Mouse (Mus musculus) adrenal gland, adult 2 months (tissue): ENCODE results near the gene Rnf10. TPM values are rescaled to one million over a fixed set of nuclear protein-coding genes. Genes with fewer than 3 reads are reported as not detected.
"Not testable (repeated sequence)": the region's sequence is repeated elsewhere in the genome, so short reads cannot be mapped to it uniquely, and the experiment has no call there.

Experiments used
- DNase-seq: peaks from one replicate; pipeline ENCODE4 v3.0.0; 2021
- long read RNA-seq: library from polyadenylated mRNA; stranded (forward); transcript quantifications from one replicate; pipeline ENCODE4 v2.0.0, GENCODE M21; 2021
- polyA plus RNA-seq: library from polyadenylated mRNA; depleted of rRNA; stranded (reverse); fragments of >200 nt; gene quantifications from 2 replicates; pipeline ENCODE4 v1.2.3, GENCODE M21; 2012; rRNA removed
- total RNA-seq, 2 experiments: library from RNA; stranded (reverse); gene quantifications; 2 replicates each; pipeline ENCODE4 v1.2.3; 2021

Rnf10 gene
- total RNA-seq: 100 to 1,000 TPM; 225 to 258 TPM
- polyA plus RNA-seq: 212 and 287 TPM in 2 replicates
- long read RNA-seq, transcript Rnf10-203 (17 exons, 3,476 nt): minor isoform, 17 of 361 reads
- long read RNA-seq, transcript Rnf10-201 (17 exons, 3,106 nt): minor isoform, 31 of 361 reads
- long read RNA-seq, transcript Rnf10-202 (17 exons, 3,112 nt): major isoform, 248 of 361 reads
- long read RNA-seq, partial matches to known transcripts: 21 of 361 reads
- long read RNA-seq, other reads (novel, unspliced or antisense): 44 of 361 reads

DNA sequence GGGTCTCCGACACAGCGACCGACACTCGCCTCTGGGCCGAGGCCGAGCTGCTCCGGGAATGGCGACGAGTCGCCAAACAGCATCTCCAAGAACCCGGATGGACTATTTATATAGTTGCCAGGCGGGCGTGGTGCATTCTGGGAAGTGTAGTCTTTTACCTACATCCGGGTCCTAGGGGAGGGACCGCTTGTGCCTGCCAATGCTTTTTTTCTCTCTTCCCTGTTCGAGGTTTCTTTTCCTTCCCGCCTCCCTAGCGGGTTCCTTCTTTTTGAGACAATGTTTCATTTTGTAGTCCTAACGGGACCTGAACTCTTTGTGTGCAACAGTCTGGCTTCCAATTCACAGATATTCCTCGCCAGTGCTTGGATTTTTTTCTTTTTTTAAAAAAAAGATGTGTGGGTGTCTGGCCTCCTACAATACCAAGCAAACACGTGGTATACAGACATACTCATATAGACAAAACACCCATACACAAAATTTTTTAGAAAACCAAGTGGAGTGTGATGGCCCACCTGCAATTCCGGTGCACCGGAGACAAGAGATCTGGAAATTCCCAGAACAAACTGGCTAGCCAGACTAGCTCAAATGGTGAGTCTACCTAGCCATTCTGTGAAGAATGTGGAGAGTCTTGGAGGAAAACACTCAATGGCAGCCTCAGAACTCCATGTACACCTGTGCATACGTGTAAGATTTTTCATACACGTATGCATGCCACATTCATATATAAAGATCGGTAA is at the start of gene Rnf10:
TSS of gene Rnf10 (minus strand) at position 87 of the 737 bp plus-strand sequence.
- peak; percentile 97 for DNase-seq

DNA sequence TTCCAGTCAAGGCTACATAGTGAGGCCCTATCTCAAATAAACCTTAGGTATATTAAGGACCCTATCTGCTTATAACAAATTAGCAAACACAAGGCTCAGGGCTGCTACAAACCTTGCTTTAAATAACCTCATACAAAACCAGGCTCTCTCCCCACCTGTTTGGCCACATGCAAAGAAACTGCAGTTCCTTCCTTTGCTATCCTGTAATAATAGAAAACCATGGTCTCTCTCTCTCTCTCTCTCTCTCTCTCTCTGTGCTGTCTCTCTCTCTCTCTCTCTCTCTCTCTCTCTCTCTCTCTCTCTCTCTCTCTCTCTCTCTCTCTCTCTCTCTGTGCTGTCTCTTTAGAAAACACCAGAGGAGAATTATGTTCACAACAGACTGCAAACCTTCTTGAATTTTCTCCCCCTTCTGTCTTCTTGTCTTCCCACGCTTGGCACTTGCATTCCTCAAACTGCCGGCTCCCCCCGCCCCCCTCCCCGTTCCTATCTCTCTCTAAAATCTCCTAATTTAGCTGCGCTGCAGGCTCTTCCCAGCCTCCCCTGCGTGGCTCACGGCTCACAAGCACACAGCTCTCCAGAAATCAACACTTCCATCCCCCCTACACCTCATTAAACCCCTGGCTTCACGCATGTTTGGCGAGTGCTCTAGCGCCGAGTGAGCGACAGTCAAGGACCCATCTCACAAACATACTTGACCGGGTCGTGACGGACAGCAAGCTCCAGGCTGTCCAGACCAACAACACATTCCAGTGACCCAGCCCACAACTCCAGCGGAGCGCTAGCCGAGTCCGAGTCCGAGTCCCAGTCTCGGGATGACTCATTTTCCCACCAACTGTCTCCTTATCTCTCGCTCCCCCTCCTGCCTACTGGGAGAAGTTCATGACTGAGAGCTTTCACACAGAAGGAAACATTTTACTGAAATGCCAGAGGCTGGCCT is 46.6 kb upstream of the Rnf10 start:
- DNase-seq: peak; percentile 90

DNA sequence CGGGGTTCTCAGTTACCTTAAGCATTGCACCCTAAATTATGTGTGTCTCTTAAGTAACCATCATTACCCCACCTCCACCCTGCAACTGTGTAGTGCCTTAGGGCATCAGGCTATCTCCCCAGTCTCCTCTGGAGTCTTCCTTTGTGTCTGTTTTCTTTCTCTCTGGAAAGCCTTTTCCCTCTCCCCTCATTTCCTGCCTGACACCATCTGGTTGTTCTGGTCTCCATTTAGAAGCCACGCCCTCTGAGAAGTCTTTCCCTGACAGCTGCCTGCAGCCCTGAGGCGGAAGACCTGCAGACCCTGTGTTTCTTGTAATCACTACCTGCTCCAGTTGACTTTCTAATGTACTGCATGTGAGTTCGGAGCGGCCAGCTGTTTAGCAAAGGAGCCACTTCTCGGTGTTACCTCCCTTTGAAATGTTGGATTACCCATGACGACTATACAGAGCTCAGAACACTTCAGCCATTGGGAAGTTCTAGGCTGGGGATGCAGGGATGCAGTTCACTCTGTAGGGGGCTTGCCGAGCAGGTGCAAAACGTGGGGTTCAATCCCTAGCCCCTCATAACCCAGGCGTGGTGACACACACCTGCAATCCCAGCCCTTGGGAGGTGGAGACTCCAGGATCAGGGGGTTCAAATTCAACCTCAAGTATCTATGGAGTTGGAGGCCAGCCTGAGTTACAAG is 45.1 kb upstream of the Rnf10 start:
- DNase-seq: no peak

DNA sequence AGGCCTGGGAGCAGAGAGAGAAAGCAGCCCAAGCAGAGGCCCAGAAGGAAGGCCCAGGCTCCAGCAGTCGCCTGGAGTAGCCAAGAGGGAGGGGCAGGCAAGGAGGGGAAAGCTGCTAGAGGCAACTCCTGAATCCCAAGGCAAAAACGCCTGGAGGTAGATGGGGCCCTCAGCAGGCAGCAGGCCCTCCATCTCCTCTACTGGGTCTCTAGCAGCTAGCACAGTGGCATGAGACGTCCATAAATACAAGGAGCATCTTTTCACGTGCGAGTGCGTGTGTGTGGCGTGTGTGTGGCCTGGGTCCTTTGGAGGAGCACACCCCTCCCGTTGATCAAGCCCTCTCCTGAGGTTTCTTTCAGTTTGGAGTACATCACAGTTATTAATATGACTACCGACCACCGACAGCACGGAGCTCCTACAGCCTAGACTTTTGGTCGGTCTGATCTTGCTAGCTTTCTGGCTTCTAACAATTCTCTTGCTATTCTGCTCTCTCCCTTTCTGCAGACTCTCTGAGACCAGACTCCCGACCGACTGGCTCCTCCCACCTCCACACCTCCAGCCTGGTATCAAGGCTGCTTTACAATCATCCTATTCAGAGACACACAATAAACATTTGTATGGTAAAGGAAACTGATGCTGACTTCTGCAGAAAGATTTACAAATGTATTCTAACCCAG is 44.4 kb upstream of the Rnf10 start:
- no peak for DNase-seq

DNA sequence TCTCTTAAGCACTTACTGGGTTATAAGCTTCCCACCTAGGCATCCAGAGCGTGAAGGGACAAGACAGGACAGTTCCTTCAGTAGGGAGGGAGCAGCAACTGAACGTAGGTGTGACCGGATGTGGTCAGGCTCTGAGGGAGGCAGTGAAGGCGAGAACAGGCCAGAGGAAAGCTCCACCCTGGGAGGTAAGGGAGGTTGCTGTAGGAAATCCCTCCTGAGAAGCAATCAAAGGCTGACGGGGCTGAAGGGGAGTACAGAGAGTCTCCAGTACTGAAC is 40.9 kb upstream of the Rnf10 start:
- DNase-seq: no peak

DNA sequence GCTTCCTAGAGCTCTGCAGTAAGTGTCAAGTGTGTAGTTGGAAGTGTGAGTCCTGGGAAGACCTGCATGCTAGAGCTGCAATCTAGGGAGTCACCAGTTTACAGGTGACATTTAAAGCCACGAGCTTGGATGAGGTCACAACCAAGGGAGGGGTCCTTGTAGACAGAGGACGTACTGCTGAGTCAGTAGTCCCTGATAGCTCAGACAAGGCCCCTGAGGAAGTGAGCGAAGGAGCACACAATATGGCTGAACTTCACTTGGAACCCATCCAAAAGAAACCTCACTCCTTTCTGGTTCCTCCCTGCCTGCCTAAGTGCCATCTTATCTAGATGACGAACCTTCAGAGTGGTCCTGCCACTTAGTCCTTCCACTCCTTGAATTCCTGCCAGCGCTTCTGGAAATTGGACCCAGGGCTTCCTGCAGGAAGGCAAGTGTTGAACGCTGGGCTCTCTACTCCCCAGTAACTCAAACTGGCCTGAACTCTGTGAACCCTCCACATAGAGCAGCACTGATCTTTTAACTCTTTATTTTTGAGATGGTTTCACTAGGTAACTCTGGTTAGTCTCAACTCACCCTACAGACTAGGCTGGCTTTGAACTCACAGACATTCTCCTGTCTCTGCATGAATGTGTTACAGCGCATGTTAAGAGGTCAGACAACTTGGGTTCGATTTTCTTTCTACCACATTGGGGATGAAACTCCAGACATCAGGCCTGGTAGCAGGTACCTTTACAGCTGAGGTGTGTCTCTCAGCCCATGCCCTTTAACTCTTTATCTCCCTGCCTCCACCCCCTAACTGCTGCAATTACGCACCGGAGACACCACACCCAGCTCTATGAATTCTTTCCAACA is 40.3 kb upstream of the Rnf10 start:
- DNase-seq: no peak

DNA sequence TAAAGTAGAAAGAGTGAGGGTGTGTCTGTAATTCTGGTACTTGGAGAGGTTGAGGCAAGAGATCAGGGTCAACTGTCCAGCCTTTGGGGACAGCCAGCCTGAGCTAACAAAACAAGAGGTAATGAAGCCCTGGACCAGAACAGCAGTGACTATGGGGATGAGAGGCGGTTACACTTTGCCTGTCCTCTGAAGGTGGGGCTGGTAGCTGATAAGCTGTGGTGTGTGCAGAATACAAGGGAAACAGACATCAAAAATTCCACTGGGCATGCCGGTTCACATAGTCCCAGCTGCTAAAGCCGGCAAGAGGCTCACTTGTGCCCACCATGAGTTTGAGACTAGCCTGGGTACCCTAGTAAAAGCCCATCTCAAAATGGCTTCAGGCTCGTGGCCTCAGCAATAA is 39.7 kb upstream of the Rnf10 start:
- DNase-seq: no peak

DNA sequence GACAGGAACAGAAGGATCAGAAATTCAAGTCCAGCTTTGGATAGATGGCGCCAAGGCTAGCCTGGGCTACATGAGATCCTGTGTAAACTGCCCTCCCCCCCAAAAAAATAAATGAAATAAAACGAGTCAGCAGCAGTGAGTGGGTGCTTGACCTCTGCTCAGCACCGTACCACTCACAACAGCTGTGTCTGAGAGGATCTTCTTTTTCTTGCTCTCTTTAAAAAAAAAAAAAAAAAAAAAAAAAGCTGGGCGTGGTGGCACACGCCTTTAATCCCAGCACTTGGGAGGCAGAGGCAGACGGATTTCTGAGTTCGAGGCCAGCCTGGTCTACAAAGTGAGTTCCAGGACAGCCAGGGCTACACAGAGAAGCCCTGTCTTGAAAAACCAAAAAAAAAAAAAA is 29.5 kb upstream of the Rnf10 start:
- not testable (repeated sequence) for DNase-seq

DNA sequence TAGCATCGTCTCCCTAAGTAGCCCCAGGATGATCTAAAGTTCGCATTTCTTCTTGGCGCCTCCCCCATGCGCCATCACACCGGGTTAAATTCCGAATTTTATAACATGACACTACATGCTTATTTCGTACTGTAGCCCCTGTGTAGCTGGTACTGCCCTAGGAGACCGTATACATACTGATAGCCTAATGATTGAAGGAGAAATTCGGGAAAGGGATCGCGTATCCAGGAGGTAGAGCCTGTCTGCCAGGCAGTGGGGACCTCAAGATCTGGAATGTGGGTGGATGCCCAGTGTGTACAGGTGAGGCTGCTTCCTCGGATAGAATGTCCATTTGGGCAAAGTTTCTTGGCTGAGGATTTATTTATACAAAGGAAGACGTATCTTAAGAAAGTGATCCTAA is 28.9 kb upstream of the Rnf10 start:
- DNase-seq: no peak

DNA sequence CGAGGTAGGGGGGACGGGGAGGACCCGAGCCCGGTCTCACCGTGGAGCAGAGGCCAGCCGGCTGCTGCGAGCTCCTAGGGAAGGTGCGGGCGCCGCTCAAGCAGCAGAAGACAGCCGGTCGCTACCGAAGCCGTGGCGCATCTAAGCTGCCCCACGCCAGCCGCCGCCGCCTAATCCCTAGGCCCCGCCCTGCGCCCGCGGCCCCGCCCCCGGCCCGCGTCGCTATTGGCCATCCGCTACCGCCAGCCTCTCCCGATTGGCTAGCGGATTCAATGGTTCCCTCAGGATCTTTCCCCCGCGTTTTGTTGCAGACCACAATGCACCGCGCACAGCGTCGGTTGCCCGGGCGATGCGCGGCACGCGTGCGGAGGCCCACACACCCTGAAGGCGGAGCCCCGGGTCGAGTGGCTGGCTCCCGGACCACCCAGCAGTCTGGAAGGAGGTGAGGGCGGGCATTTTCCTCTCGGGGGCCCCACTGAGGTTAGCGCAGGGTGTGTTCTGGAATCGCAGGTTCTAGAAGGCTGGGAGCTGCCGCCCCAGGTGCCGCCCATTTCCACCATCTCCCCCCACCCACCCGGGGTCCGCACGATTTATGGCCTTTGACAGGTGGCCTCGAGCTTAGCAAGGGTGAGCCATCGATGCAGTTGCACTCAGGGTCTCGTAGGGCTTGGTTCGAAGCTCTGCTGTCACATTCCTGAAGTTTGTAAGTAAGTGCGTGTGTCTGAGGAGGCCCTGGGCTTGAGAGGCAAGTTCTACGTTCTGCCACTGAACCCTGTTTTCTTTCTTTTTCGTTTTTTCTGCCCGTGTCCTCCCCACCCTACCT is 28.3 kb upstream of the Rnf10 start, which contains the start of gene Dynll1:
TSS of gene Dynll1 (minus strand) at position 208 of the 823 bp plus-strand sequence.
- DNase-seq: peak; percentile 99

DNA sequence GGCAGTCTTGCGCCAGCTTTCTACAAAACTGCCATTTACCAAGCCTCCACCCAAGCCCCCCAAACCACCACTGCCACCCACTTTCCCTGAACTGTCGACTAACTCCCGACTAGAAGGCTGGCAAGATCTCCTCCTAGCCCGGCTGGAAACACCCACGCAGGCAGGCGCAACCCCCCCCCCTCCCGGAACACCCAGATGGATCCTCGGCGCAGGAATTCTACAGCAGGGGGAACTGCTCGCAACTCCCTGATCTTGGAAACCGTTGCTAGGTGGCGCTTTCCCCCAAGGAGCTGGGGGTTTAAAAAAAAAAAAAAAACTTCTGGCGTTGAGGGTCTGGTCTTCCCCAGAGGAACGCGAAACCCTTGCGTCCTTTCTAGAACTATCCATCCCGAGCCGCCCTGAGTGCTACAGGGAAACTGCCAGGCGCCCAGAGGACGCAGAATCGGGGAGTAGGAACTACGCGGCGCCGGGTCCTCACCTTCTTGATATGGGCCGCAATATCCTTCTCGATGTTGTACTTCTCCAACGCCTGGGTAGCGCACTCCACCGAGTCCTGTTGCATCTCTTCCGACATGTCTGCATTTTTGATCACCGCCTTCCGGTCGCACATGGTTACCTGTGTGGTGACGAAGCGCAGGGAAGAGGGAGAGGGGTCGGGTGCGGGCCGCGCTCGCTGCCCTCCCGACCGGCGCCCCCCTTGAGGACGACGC is 27.5 kb upstream of the Rnf10 start:
- peak; percentile 82 for DNase-seq

DNA sequence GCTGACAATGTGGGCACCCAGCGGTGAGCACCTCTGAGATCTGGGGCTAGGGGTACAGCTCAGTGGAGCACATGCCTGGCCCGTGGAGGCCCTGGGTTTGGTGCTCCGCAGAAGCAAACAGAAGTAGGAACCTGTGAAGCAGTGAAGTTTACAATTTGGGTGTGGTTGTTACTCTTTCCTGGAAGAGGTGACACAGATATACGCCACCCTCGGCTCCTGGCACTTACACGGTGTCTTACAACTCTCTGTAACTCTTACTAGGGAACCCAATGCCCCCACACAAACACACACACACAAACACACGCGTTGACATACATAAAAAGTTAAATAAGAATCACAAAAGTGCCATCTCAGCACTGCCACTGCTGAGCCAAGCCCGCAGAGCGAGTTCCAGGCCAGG is 23.6 kb upstream of the Rnf10 start:
- DNase-seq: no peak

DNA sequence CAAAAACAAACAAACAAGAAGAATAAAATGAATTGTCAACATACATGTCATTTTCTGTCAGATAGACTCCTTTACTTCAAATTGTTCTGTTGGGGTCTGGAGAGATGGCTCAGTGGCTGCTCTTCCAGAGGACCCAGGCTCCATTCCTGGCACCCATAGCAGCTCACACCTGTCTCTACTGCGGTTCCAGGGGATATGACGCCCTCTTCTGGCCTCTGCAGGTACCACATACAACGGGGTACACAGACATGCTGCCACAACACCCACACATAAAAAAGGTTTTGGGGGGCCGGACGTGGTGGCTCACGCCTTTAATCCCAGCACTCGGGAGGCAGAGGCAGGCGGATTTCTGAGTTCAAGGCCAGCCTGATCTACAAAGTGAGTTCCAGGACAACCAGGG is 21.5 kb upstream of the Rnf10 start:
- DNase-seq: no peak

DNA sequence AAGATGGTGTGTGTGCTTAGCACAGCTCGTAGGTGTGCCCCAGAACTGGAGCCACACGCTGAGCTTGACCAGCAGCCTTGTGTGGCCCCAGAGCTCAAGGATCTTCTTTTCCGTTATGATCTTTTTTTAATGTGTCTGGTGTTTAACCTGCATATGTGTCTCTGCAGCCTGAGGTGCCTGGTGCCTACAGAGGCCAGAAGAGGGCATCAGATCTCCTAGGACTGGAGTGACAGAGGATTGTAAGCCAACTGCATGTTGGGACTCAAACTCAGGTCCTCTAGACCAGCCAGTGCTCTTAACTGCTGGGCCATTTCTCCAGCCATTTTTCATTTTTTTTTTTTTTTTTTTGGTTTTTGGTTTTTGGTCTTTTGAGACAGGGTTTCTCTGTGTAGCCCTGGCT is 12.0 kb upstream of the Rnf10 start:
- DNase-seq: peak; percentile 45

DNA sequence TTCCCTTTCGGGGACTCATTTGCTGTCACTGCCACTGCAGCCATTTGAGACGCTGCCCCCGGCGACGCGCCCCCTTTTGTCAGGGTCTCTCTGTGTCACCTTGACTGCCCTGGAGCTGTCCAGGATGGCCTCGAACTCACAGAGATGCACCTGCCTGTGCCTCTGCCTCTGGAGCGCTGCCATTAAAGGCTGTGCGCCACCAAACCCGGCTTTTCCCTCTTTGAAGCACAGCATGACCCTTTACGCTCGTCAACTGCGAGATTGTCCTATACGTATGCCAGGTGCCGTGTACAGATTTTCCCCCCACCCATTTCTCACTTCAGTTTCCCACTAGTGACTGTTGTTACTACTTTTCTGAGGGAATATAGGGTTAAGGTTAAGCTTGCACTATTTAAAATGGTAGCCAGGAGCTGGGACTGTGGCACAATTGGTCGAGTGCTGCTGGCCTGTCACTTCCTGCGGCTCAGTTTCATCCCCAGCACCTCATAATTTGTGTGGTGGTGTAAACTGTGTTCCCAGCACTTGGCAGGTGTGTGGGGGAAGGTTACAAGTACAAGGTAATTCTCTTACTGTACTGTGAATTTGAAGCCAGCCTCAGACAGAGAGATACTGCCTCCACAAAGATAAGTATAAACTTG is 7.5 kb upstream of the Rnf10 start:
- no peak for DNase-seq

DNA sequence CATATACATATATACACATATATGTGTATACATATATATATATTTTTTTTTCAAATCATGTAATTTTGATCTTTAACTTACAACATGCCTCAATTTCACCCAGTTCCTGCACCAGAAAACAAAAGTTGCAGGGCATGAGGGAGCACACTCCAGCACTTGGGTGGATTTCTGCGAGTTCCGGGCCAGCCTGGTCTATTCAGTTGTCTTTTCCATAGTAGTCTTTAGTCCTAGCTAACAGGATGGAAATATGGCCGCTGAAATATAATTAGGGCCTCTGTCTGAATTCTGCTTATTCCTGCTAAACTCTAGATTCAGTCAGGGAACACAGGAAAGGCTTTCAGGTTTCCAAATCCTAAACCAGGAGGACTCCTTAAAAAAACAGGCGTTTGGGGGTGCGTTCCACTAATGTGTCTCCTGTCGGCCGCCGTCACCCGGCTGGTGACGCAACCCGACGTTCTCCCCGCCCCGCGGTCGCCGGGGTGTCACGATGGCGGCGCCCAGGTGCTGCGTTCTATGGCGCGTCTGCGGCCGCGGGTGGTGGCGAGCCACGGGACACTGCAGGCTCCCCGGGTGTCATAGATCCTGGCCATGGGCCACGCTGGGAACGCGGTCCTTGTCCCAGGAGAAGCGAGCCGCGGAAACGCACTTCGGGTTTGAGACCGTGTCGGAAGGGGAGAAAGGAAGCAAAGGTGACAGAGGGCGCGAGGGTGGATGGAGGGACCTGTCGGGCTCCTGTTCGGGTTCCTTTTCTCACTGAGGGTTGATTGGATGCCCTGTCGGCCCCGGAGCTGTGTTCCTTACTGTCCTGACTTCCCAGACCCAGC is 6.7 kb upstream of the Rnf10 start, which contains the start of gene Coq5:
TSS of gene Coq5 (plus strand) at position 441 of the 824 bp plus-strand sequence.
- peak; percentile 92 for DNase-seq

DNA sequence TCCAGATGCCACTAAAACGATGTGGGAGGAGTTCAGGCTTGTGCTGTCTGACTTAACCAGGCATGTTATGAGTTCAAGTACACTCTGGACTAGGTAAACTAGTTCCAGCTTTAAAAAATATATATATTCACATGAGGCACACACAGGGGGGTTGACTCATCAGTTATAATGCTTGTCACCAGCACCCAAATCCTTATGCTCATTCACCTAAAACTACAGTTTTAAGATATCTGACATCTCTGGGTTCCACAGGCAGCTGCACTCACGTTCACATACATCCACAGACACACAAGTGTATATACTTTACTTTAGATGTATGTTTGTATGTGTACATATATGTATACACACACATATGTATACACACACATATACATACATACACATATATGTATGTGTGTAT is 6.1 kb upstream of the Rnf10 start:
- no peak for DNase-seq

DNA sequence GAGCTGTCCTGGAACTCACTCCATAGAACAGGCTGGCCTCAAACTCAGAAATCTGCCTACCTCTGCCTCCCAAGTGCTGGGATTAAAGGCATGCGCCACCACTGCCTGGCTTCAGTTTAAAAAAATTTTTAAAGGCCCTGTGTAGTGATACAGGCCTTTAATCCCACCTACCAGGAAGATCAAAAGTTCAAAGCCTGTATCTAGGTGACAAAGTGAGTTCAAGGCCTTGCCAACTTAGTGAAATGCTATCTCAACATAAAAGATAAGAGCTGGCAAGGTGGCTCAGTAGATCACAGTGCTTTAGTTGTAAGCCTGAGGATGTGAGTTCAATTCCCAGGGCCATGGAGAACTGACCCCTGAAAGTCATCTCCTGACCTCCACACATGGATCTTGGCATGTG is 5.4 kb upstream of the Rnf10 start:
- DNase-seq: no peak
